Mouse (Mus musculus) heart, embryonic 14.5 days (tissue): ENCODE data around the gene Fermt2. TPM values are rescaled to one million over a fixed set of nuclear protein-coding genes. Genes with fewer than 3 reads are reported as not detected.
"Not testable (repeated sequence)": the region's sequence is repeated elsewhere in the genome, so short reads cannot be mapped to it uniquely, and the experiment has no call there.

Experiments used
- ATAC-seq: fragments of 200-750 bp; cut with Nextera tagmentation; 2 replicates; pipeline ENCODE4 v1.8.0; 2017; ENCODE audit warnings: low read depth, moderate TSS enrichment; ENCODE audit not compliant: insufficient number of reproducible peaks, insufficient read depth, low FRiP score
- H3K27ac ChIP-seq, 2 experiments: fragments of 200-500 bp in 1 of 2; fragments of 300-500 bp in 1 of 2; sonication (generic) in 1 of 2; replicated peaks in 1 of 2; 2 replicates each; pipeline ENCODE4 v1.5.1; 2012 to 2014; ENCODE audit warnings: low read depth in 2 of 2, low read length in 2 of 2, control low read depth in 1 of 2, mild to moderate bottlenecking in 1 of 2, mixed read lengths in 1 of 2; ENCODE audit not compliant: control insufficient read depth in 1 of 2, insufficient read depth in 1 of 2
- H3K27me3 ChIP-seq: fragments of 300-500 bp; sonication (generic); 2 replicates; pipeline ENCODE4 v1.6.1; 2014; ENCODE audit warnings: mild to moderate bottlenecking, low read length, control low read depth; ENCODE audit not compliant: control insufficient read depth, insufficient read depth
- H3K36me3 ChIP-seq: fragments of 300-500 bp; sonication (generic); 2 replicates; pipeline ENCODE4 v1.6.1; 2014; ENCODE audit warnings: mild to moderate bottlenecking, control low read depth, low read length, mixed read lengths; ENCODE audit not compliant: control insufficient read depth, insufficient read depth
- H3K4me1 ChIP-seq, 2 experiments: fragments of 200-500 bp in 1 of 2; fragments of 300-500 bp in 1 of 2; sonication (generic) in 1 of 2; 2 replicates each; pipeline ENCODE4 v1.6.1; 2012 to 2014; ENCODE audit warnings: low read length in 2 of 2, control low read depth in 1 of 2, mixed read lengths in 1 of 2; ENCODE audit not compliant: control insufficient read depth in 2 of 2, insufficient read depth in 2 of 2
- H3K4me2 ChIP-seq: fragments of 300-500 bp; sonication (generic); 2 replicates; pipeline ENCODE4 v1.6.1; 2014; ENCODE audit warnings: mild to moderate bottlenecking, low read length
- H3K4me3 ChIP-seq, 2 experiments: fragments of 200-500 bp in 1 of 2; fragments of 300-500 bp in 1 of 2; sonication (generic) in 1 of 2; 2 replicates each; pipeline ENCODE4 v1.5.1; 2012 to 2014; ENCODE audit warnings: low read length in 2 of 2, mild to moderate bottlenecking in 2 of 2, control low read depth in 1 of 2, low read depth in 1 of 2, moderate library complexity in 1 of 2; ENCODE audit not compliant: control insufficient read depth in 1 of 2, insufficient read depth in 1 of 2
- H3K9ac ChIP-seq: fragments of 300-500 bp; sonication (generic); 2 replicates; pipeline ENCODE4 v1.6.1; 2014; ENCODE audit warnings: mild to moderate bottlenecking, low read length
- H3K9me3 ChIP-seq: fragments of 300-500 bp; sonication (generic); 2 replicates; pipeline ENCODE4 v1.6.1; 2016; ENCODE audit warnings: low read length, control low read depth; ENCODE audit not compliant: control insufficient read depth
- WGBS: fragments of 180-500 bp; shearing (Covaris S2); extraction: QIAGEN DNeasy Blood & Tissue Kit; methylation state at CpG from one replicate; pipeline ENCODE4 v1.1.7; 2014; 5-methylcytosine and 5-hydroxymethylcytosine counted together
- polyA plus RNA-seq: library from polyadenylated mRNA; unstranded; fragments of >200 nt; fragmentation: Nextera tagmentation; extraction: Ambion mirVana; gene quantifications from 2 replicates; pipeline ENCODE4 v1.2.1, GENCODE M21; 2014

The Fermt2 gene
- polyA plus RNA-seq, 1 experiment from 2014 or later = 228 TPM

DNA sequence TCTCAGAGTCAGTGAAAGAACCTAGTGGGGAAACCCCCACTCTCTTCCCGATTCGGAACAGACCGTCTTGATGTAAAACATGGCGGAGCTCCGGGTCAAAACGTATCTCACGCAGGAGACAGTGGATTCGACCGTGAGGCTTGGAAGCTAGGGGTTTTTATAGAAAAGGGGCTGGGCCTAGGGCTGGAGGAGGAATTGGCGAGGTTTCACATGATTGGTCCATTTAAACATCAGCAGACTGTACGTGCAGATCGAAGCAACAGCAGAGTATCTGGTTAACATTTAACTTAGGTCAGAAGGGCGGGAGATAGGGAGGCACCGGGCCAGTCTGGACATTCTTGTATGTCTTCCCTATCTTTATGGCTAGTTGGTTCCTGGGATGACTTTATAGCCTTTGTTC, 34.1 kb downstream of the Fermt2 start:
- not testable (repeated sequence) for H3K9me3 ChIP-seq, H3K4me3 ChIP-seq, H3K9ac ChIP-seq, ATAC-seq, H3K27me3 ChIP-seq, H3K4me2 ChIP-seq, H3K27ac ChIP-seq
- H3K4me1 ChIP-seq = peaks cover 4 to 13% of the 10 kb centered on the region in 2 experiments; a peak in 2 of 4 replicates
- WGBS = 89% methylated on average over 14 of the region's 14 CpGs
- H3K36me3 ChIP-seq = peaks cover 41% of the 10 kb centered on the region

DNA sequence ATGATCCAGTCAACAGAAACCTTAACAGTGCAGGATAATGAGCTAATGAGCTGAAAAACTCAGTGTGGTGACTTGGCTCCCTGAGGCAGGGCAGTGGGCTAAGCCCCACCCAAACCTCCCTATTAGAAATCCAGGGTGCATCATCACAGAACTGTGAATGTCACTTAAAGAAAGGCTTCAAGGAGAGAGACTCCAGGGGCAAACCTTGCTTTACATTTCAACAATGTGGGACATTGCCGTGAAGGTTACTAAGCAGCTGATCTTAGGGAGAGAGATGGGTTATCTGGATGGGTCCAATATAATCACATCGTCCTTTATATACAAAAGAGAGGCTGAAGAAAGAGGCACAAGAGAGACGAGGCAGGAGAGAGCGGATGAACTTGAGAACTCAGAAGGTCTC, 36.0 kb downstream of the Fermt2 start:
- Histone ChIP-seq H3K27me3 (no peaks in the 10 kb centered on the region), H3K9ac (no peak overlapping the region), H3K36me3 (peaks cover 41% of the 10 kb centered on the region), H3K27ac (no peak overlapping the region), H3K4me1 (peaks cover 0 to 10% of the 10 kb centered on the region in 2 experiments; a peak in 1 of 4 replicates), H3K9me3 (no peaks in the 10 kb centered on the region), H3K4me3 (no peak overlapping the region), H3K4me2 (no peak overlapping the region)
- 90% methylated on average over 4 of the region's 4 CpGs for WGBS
- no peak for ATAC-seq

DNA sequence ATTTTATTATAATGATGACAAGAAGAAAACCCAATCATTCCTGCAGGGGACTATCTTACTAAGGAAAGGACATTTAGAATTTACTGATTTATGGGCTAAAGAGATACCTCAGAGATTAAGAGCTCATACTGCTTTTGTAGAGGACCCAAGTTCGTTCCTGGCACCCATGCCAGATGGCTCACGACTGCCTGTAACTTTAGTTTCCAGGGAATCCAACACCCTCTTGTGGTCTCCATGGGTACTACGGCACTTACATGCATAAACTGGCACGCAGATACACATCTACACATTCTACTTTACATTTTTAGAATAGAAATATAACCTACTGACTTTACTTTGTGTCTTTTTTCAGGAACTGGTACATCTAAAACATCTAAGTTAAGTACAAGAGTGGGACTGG, 37.2 kb downstream of the Fermt2 start:
- no peak for ATAC-seq
- no peaks in the 10 kb centered on the region for H3K9me3 ChIP-seq
- H3K4me1 ChIP-seq = peaks cover 0 to 10% of the 10 kb centered on the region in 2 experiments; a peak in 1 of 4 replicates
- peaks cover 32% of the 10 kb centered on the region for H3K36me3 ChIP-seq
- no peaks in the 10 kb centered on the region for H3K27me3 ChIP-seq
- H3K9ac ChIP-seq = no peak overlapping the region
- H3K27ac ChIP-seq = peak overlapping the region in 1 of 2 experiments; percentile 50; a peak in 2 of 4 replicates
- H3K4me3 ChIP-seq = no peak overlapping the region
- 91% methylated on average over 4 of the region's 4 CpGs for WGBS
- H3K4me2 ChIP-seq = no peak overlapping the region

DNA sequence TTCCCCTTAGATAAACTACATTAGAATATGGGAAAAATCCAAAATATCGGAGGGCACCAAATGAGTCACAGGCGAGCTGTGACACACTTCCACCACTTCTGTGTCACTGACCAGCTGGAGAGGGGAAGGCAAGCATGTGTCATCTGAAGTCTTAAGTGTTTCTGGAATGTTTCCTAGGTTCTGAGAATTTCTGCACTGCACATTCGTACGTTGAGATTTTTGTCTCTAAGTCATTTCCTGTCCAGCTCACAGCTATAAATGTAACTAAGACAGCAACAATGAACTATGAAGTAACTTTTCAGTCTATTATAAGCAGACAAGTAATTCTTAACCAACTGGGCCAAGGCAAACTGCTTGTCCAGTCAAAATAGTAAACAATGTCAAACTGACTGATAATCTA, 37.9 kb downstream of the Fermt2 start:
- H3K9ac ChIP-seq = no peak overlapping the region
- H3K9me3 ChIP-seq = no peaks in the 10 kb centered on the region
- peak; percentile 62; the same call in 1 of the 2 replicates for ATAC-seq
- H3K4me3 ChIP-seq = no peak overlapping the region
- no peaks in the 10 kb centered on the region for H3K27me3 ChIP-seq
- peaks cover 0 to 10% of the 10 kb centered on the region in 2 experiments; a peak in 1 of 4 replicates for H3K4me1 ChIP-seq
- WGBS = 29% methylated on average over 4 of the region's 4 CpGs
- H3K27ac ChIP-seq = peak overlapping the region; percentile 14 to 50; a peak in 2 of 4 replicates
- no peak overlapping the region for H3K4me2 ChIP-seq
- H3K36me3 ChIP-seq = peaks cover 36% of the 10 kb centered on the region

DNA sequence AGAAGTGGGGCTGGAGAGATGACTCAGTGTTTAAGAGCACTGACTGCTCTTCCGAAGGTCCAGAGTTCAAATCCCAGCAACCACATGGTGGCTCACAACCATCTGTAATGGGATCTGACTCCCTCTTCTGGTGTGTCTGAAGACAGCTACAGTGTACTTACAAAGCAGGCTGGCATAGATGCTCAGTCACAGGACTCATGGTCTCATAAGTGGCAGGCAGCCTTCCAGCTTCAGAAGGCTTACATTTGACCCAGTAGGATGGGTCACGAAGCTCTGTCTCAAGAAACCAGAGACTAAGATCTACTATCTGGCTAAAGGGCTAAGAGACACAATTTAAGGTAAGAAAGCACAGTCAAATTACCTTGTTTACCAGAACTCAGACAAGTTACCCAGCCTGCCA, 42.7 kb downstream of the Fermt2 start:
- ATAC-seq, H3K27me3 ChIP-seq, H3K9me3 ChIP-seq, H3K4me2 ChIP-seq, H3K27ac ChIP-seq, H3K4me1 ChIP-seq, H3K4me3 ChIP-seq, H3K9ac ChIP-seq: not testable (repeated sequence)
- H3K36me3 ChIP-seq = peaks cover 48% of the 10 kb centered on the region
- WGBS = 97% methylated on average over 2 of the region's 2 CpGs

DNA sequence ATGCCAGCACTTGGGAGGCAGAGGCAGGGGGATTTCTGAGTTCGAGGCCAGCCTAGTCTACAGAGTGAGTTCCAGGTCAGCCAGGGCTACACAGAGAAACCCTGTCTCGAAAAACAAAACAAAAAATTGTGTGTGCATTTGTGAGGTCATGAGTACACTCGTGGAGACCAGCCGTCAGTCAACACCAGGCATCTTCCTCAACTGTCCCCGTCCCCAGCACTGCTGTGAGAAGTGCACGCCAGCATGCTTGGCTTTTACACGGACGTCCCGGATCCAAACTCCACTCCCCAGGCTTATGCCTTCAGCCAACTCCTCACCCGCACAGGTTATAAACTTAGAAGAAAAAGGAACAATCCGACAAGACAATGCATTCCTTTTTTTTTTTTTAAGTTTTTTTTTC, 46.6 kb downstream of the Fermt2 start:
- H3K27me3 ChIP-seq, H3K4me1 ChIP-seq, H3K9ac ChIP-seq, H3K4me2 ChIP-seq, H3K9me3 ChIP-seq, ATAC-seq, H3K27ac ChIP-seq, H3K4me3 ChIP-seq: not testable (repeated sequence)
- WGBS = 95% methylated on average over 11 of the region's 11 CpGs
- H3K36me3 ChIP-seq = peaks cover 72% of the 10 kb centered on the region

DNA sequence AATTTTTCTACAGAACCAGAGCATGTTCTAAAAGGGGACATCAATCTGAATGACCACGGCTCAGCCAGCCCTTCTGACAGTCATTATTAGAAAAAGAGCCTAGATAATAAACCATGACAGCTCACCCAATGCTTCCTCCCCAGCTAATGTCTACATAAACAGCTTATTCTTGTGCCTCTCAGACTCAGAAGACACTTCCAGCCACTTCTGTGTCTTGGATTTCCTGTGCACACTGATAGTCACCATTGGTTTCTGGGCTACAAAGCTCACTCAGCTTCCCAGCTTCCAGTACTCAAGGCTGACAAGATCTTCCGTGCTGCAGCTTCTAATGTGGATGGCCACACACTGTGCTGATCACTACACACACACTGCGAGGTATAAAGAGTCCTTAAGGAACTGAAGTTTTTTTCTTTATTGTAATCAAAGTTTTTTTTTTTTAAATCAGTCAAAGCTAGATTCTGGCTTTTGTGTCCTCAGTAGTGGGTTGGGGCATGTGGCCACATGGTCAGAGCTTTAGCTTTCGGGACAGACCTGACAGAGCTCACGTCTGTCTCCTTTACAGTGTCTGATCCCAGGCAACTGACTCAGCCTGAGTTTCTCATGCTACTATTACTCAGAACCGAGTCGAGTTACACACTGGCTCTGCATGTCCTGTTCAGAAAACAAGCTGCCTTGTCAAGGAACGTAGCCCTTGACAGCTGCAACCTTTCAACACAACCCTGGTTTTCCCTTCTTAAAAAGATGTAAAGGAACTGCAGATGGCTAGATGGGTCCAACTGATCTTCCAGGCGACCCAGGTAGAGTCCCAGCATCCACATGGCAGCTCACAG, 50.7 kb downstream of the Fermt2 start:
- peaks cover 8 to 9% of the 10 kb centered on the region in 2 experiments; a peak in 3 of 4 replicates for H3K4me1 ChIP-seq
- no peak overlapping the region for H3K9ac ChIP-seq
- ATAC-seq = no peak
- H3K9me3 ChIP-seq = no peaks in the 10 kb centered on the region
- H3K4me3 ChIP-seq = no peak overlapping the region
- 39% methylated on average over 9 of the region's 9 CpGs for WGBS
- H3K36me3 ChIP-seq = peaks cover 76% of the 10 kb centered on the region
- H3K27me3 ChIP-seq = no peaks in the 10 kb centered on the region
- no peak overlapping the region for H3K4me2 ChIP-seq
- H3K27ac ChIP-seq = peak overlapping the region; percentile 27 to 33; a peak in 2 of 4 replicates
